Mouse (Mus musculus) brain, embryonic 14.5 days (tissue): Measurements from ENCODE around the gene Gm45902.

Experiments
- CTCF ChIP-seq: fragments of 200-500 bp; IDR thresholded peaks from 2 replicates; pipeline ENCODE4 v1.5.1; 2012; ENCODE audit warnings: inconsistent platforms, mild to moderate bottlenecking, moderate library complexity, borderline replicate concordance; ENCODE audit not compliant: insufficient read depth, insufficient read length; ENCODE audit errors: extremely low read depth
- POLR2A ChIP-seq: fragments of 200-500 bp; IDR thresholded peaks from 2 replicates; pipeline ENCODE4 v1.6.1; 2012; ENCODE audit warnings: mild to moderate bottlenecking, inconsistent platforms, borderline replicate concordance; ENCODE audit not compliant: poor library complexity, insufficient read depth, insufficient read length, severe bottlenecking; ENCODE audit errors: extremely low read depth

DNA sequence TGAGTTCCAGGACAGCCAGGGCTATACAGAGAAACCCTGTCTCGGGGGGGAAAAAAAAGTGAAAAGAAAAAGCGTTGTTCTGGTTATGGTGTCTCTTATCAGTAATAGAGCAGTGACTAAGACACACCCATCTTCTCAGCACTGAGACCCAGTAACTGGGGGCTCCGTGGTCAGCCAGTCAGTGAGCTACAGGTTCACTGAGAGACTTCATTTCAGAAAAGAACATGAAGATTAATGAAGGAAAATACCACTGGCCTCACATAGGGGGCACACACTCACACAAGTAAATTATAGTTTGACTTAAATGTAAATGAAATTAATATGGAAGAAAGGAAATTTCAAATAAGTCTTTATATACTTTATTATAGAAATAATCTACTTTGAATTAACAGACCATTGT, 32.4 kb downstream of the Gm45902 start:
- TF ChIP-seq CTCF (no peak), POLR2A (no peak)
